Mouse (Mus musculus): ENCODE results near the gene Pygo2. TPM values are rescaled to one million over a fixed set of nuclear protein-coding genes. Genes with fewer than 3 reads are reported as not detected.
"Not testable (repeated sequence)": the region's sequence is repeated elsewhere in the genome, so short reads cannot be mapped to it uniquely, and the experiment has no call there.

Gene Pygo2
- total and polyA plus RNA-seq, 2 experiments from 2014 or later = 43.5 to 72.1 TPM

GRCm38 (mm10) chr3:89421002-89421774 is 8.8 kb upstream of the Pygo2 start:
- ATAC-seq = peak; percentile 50
- Histone ChIP-seq H3K9me3 (ENCODE audit: low read length) (no peaks in the 10 kb centered on the region), H3K36me3 (ENCODE audit: insufficient read depth) (0 out of 2 replicates have a peak, but pooled peaks cover 2% of the 10 kb centered on the region), H3K9ac (peak overlapping the region; percentile 31), H3K27me3 (ENCODE audit: insufficient read depth, low read length) (no peaks in the 10 kb centered on the region), H3K4me3 (ENCODE audit: low read depth, low read length) (peak overlapping the region; percentile 22), H3K4me1 (ENCODE audit: insufficient read depth) (peaks cover 16% of the 10 kb centered on the region), H3K27ac (ENCODE audit: low read depth, low read length) (no peak overlapping the region), H3K4me2 (ENCODE audit: low read depth) (peak overlapping the region; percentile 50)
- no peak for TF ChIP-seq CTCF (IDR thresholded peaks at IDR 0.05; ENCODE audit: low read depth)
- peak; percentile 47 for DNase-seq
- 7% methylated on average over 11 of the region's 11 CpGs for WGBS

GRCm38 (mm10) chr3:89421810-89422473 is 8.1 kb upstream of the Pygo2 start:
- 10% methylated on average over 21 of the region's 22 CpGs for WGBS
- H3K4me2 ChIP-seq (ENCODE audit: low read depth) = peak overlapping the region; percentile 50
- 0 out of 2 replicates have a peak, but pooled peaks cover 2% of the 10 kb centered on the region for H3K36me3 ChIP-seq (ENCODE audit: insufficient read depth)
- peaks cover 16% of the 10 kb centered on the region for H3K4me1 ChIP-seq (ENCODE audit: insufficient read depth)
- H3K9ac ChIP-seq = peak overlapping the region; percentile 31
- TF ChIP-seq CTCF (IDR thresholded peaks at IDR 0.05; ENCODE audit: low read depth) = no peak
- peak overlapping the region; percentile 22 for H3K4me3 ChIP-seq (ENCODE audit: low read depth, low read length)
- no peaks in the 10 kb centered on the region for H3K27me3 ChIP-seq (ENCODE audit: insufficient read depth, low read length)
- no peaks in the 10 kb centered on the region for H3K9me3 ChIP-seq (ENCODE audit: low read length)
- no peak overlapping the region for H3K27ac ChIP-seq (ENCODE audit: low read depth, low read length)
- DNase-seq (no peak), ATAC-seq (no peak)

- no peak for ATAC-seq
- H3K4me2 ChIP-seq (ENCODE audit: low read depth) = no peak overlapping the region
- WGBS = 78% methylated on average over 6 of the region's 6 CpGs
Measured at GRCm38 (mm10) chr3:89422556-89423205, 7.3 kb upstream of the Pygo2 start.

GRCm38 (mm10) chr3:89424416-89425140 is 5.4 kb upstream of the Pygo2 start:
- Histone ChIP-seq H3K4me1 (ENCODE audit: insufficient read depth) (peaks cover 2% of the 10 kb centered on the region), H3K4me3 (ENCODE audit: low read depth, low read length) (no peak overlapping the region), H3K4me2 (ENCODE audit: low read depth) (no peak overlapping the region), H3K27me3 (ENCODE audit: insufficient read depth, low read length) (no peaks in the 10 kb centered on the region), H3K27ac (ENCODE audit: low read depth, low read length) (no peak overlapping the region), H3K36me3 (ENCODE audit: insufficient read depth) (peaks cover 2% of the 10 kb centered on the region; the same call in 1 of the 2 replicates), H3K9me3 (ENCODE audit: low read length) (no peaks in the 10 kb centered on the region), H3K9ac (no peak overlapping the region)
- TF ChIP-seq CTCF (IDR thresholded peaks at IDR 0.05; ENCODE audit: low read depth) = no peak
- no peak for ATAC-seq
- 95% methylated on average over 5 of the region's 5 CpGs for WGBS
- no peak for DNase-seq

More at GRCm38 (mm10) chr3:89422556-89423205, 7.3 kb upstream of the Pygo2 start:
- H3K4me1 ChIP-seq (ENCODE audit: insufficient read depth) = peaks cover 8% of the 10 kb centered on the region
- no peak overlapping the region for H3K4me3 ChIP-seq (ENCODE audit: low read depth, low read length)
- no peak for DNase-seq
- H3K9me3 ChIP-seq (ENCODE audit: low read length) = no peaks in the 10 kb centered on the region
- 0 out of 2 replicates have a peak overlapping the region, but pooled peaks have one; percentile 31 for H3K9ac ChIP-seq
- no peaks in the 10 kb centered on the region for H3K27me3 ChIP-seq (ENCODE audit: insufficient read depth, low read length)
- H3K27ac ChIP-seq (ENCODE audit: low read depth, low read length) = no peak overlapping the region
- H3K36me3 ChIP-seq (ENCODE audit: insufficient read depth) = peaks cover 2% of the 10 kb centered on the region; the same call in 1 of the 2 replicates
- no peak for TF ChIP-seq CTCF (IDR thresholded peaks at IDR 0.05; ENCODE audit: low read depth)

GRCm38 (mm10) chr3:89425141-89425525 is 4.9 kb upstream of the Pygo2 start:
- TF ChIP-seq CTCF (IDR thresholded peaks at IDR 0.05; ENCODE audit: low read depth) = no peak
- no peak overlapping the region for H3K4me2 ChIP-seq (ENCODE audit: low read depth)
- no peaks in the 10 kb centered on the region for H3K9me3 ChIP-seq (ENCODE audit: low read length)
- DNase-seq (no peak), ATAC-seq (no peak)
- no peak overlapping the region for H3K9ac ChIP-seq
- WGBS = 91% methylated on average over 5 of the region's 5 CpGs
- peaks cover 2% of the 10 kb centered on the region; the same call in 1 of the 2 replicates for H3K36me3 ChIP-seq (ENCODE audit: insufficient read depth)
- no peaks in the 10 kb centered on the region for H3K27me3 ChIP-seq (ENCODE audit: insufficient read depth, low read length)
- H3K4me3 ChIP-seq (ENCODE audit: low read depth, low read length) = no peak overlapping the region
- no peaks in the 10 kb centered on the region for H3K4me1 ChIP-seq (ENCODE audit: insufficient read depth)
- no peak overlapping the region for H3K27ac ChIP-seq (ENCODE audit: low read depth, low read length)

- Histone ChIP-seq H3K4me1 (ENCODE audit: insufficient read depth) (0 out of 2 replicates have a peak, but pooled peaks cover 1% of the 10 kb centered on the region), H3K27me3 (ENCODE audit: insufficient read depth, low read length) (no peaks in the 10 kb centered on the region), H3K9me3 (ENCODE audit: low read length) (no peaks in the 10 kb centered on the region), H3K4me2 (ENCODE audit: low read depth) (no peak overlapping the region), H3K27ac (ENCODE audit: low read depth, low read length) (no peak overlapping the region), H3K36me3 (ENCODE audit: insufficient read depth) (peaks cover 2% of the 10 kb centered on the region; the same call in 1 of the 2 replicates), H3K9ac (no peak overlapping the region), H3K4me3 (ENCODE audit: low read depth, low read length) (no peak overlapping the region)
- ATAC-seq (no peak), DNase-seq (no peak)
- no peak for TF ChIP-seq CTCF (IDR thresholded peaks at IDR 0.05; ENCODE audit: low read depth)
- 92% methylated on average over 4 of the region's 4 CpGs for WGBS
Measured at GRCm38 (mm10) chr3:89425876-89426275, 4.1 kb upstream of the Pygo2 start.

GRCm38 (mm10) chr3:89429021-89429420 is 993 bp upstream of the Pygo2 start:
- not testable (repeated sequence) for ATAC-seq; H3K4me2 ChIP-seq (ENCODE audit: low read depth); H3K27me3 ChIP-seq (ENCODE audit: insufficient read depth, low read length); H3K4me1 ChIP-seq (ENCODE audit: insufficient read depth); H3K9ac ChIP-seq; H3K27ac ChIP-seq (ENCODE audit: low read depth, low read length); DNase-seq; H3K9me3 ChIP-seq (ENCODE audit: low read length); H3K4me3 ChIP-seq (ENCODE audit: low read depth, low read length)
- H3K36me3 ChIP-seq (ENCODE audit: insufficient read depth) = peaks cover 17% of the 10 kb centered on the region
- WGBS = 95% methylated on average over 7 of the region's 7 CpGs

Data from forebrain, postnatal 0 days (tissue).